Comparison of ENCODE assay signal across 8 mouse cellular contexts in genomic region chr5:34186961-34187391, GRCm38 (mm10). TPM values are rescaled to one million over a fixed set of nuclear protein-coding genes. Genes with fewer than 3 reads are reported as not detected.
DNase-seq lines count a peak whose midpoint lies in the region; ATAC-seq and TF ChIP-seq lines count a peak whose summit lies in the region.

No protein-coding gene starts in this region.

- peak; percentile 9 for ATAC-seq in intestine, embryonic 14.5 days (replicated peaks; ENCODE audit: low FRiP score, low TSS enrichment, low read depth)
- peak; percentile 13; the same call in 1 of the 2 replicates for ATAC-seq in liver, embryonic 14.5 days (ENCODE audit: insufficient read depth)
- peak; percentile 41 for ATAC-seq in neural tube, embryonic 12.5 days (ENCODE audit: low FRiP score, low read depth)

- 0 out of 2 replicates have a peak, but pooled peaks cover 13% of the 10 kb centered on the region for H3K36me3 ChIP-seq in intestine, embryonic 14.5 days (ENCODE audit: control insufficient read depth, insufficient read depth, low read length)
- H3K36me3 ChIP-seq in liver, embryonic 14.5 days (replicated peaks; ENCODE audit: control insufficient read depth, insufficient read depth, low read depth) = no peaks in the 10 kb centered on the region
- H3K36me3 ChIP-seq in neural tube, embryonic 12.5 days = peaks cover 11% of the 10 kb centered on the region

- peak; percentile 98 for DNase-seq in heart, adult 11 months
- DNase-seq in heart, adult 8-10 months (ENCODE audit: low spot score) = no peak
- peak; percentile 66 to 67 for DNase-seq in cerebellum, postnatal 14 days
- peak; percentile 69 for DNase-seq in gastrocnemius, postnatal 10 days
- DNase-seq in intestine, embryonic 14.5 days (ENCODE audit: low spot score) = peak; percentile 69
- DNase-seq in liver, embryonic 14.5 days (ENCODE audit: low read depth in 3 of 3, low spot score in 3 of 3) = peak in 2 of 3 experiments; percentile 17 to 19
- peak; percentile 41 for DNase-seq in thymus, postnatal 0 days (ENCODE audit: low spot score)

- no peaks in the 10 kb centered on the region for H3K9me3 ChIP-seq in intestine, embryonic 14.5 days (ENCODE audit: control insufficient read depth, low read length)
- H3K9me3 ChIP-seq in liver, embryonic 14.5 days (ENCODE audit: control insufficient read depth, low read length) = no peaks in the 10 kb centered on the region
- H3K9me3 ChIP-seq in neural tube, embryonic 12.5 days = no peaks in the 10 kb centered on the region

- no peak for TF ChIP-seq CTCF in liver, embryonic 14.5 days (IDR thresholded peaks at IDR 0.05; ENCODE audit: low read depth)

- no peak for TF ChIP-seq EP300 in liver, embryonic 14.5 days (IDR thresholded peaks at IDR 0.05; ENCODE audit: low read depth)

- peak overlapping the region; percentile 85 for H3K27ac ChIP-seq in intestine, embryonic 14.5 days (ENCODE audit: low read depth)
- no peak overlapping the region; the same call in 1 of the 2 replicates for H3K27ac ChIP-seq in liver, embryonic 14.5 days
- peak overlapping the region; percentile 82 for H3K27ac ChIP-seq in neural tube, embryonic 12.5 days

- H3K4me1 ChIP-seq in intestine, embryonic 14.5 days (replicated peaks; ENCODE audit: control insufficient read depth, insufficient read depth, low read length) = peaks cover 10% of the 10 kb centered on the region
- peaks cover 7 to 12% of the 10 kb centered on the region in 2 experiments for H3K4me1 ChIP-seq in liver, embryonic 14.5 days (replicated peaks; ENCODE audit: control insufficient read depth in 2 of 2, insufficient read depth in 2 of 2, low read length in 1 of 2)
- peaks cover 35% of the 10 kb centered on the region for H3K4me1 ChIP-seq in neural tube, embryonic 12.5 days

- no peaks in the 10 kb centered on the region for H3K27me3 ChIP-seq in intestine, embryonic 14.5 days (replicated peaks; ENCODE audit: control insufficient read depth, insufficient read depth, low read length)
- H3K27me3 ChIP-seq in liver, embryonic 14.5 days (ENCODE audit: control insufficient read depth, insufficient read depth, low read length) = no peaks in the 10 kb centered on the region
- no peaks in the 10 kb centered on the region for H3K27me3 ChIP-seq in neural tube, embryonic 12.5 days (replicated peaks)

- H3K9ac ChIP-seq in intestine, embryonic 14.5 days (ENCODE audit: low read length) = peak overlapping the region; percentile 73
- H3K9ac ChIP-seq in liver, embryonic 14.5 days (replicated peaks) = peak overlapping the region; percentile 66
- peak overlapping the region; percentile 82 for H3K9ac ChIP-seq in neural tube, embryonic 12.5 days

- H3K4me2 ChIP-seq in intestine, embryonic 14.5 days (ENCODE audit: low read length) = peak overlapping the region; percentile 70
- peak overlapping the region; percentile 99 for H3K4me2 ChIP-seq in liver, embryonic 14.5 days (ENCODE audit: low read depth)
- peak overlapping the region; percentile 87 for H3K4me2 ChIP-seq in neural tube, embryonic 12.5 days (replicated peaks)

- WGBS in intestine, embryonic 14.5 days = 0% methylated on average over 38 of the region's 46 CpGs
- WGBS in liver, embryonic 14.5 days (ENCODE audit: insufficient replicate concordance) = under 1% methylated on average over 41 of the region's 46 CpGs
- WGBS in neural tube, embryonic 12.5 days = under 1% methylated on average over 45 of the region's 46 CpGs

- peak overlapping the region; percentile 91 for H3K4me3 ChIP-seq in intestine, embryonic 14.5 days (ENCODE audit: low read depth, low read length)
- peak overlapping the region; percentile 76 to 83 for H3K4me3 ChIP-seq in liver, embryonic 14.5 days (ENCODE audit: insufficient read depth in 1 of 2, low read depth in 2 of 2, low read length in 2 of 2)
- peak overlapping the region; percentile 94 for H3K4me3 ChIP-seq in neural tube, embryonic 12.5 days

RNA-seq across cellular contexts. Expression of gene Mxd4, which starts 0.5 kb away (rescaled TPM):
- 10 to 100 TPM; 51.9 to 65.0 (median 59.6) TPM for total RNA-seq in heart, adult 8-10 months (2022)
- 10 to 100 TPM; 57.0 to 58.8 TPM for total RNA-seq in gastrocnemius, postnatal 10 days (2021)
- 26.2 and 29.1 TPM in 2 replicates for polyA plus RNA-seq in intestine, embryonic 14.5 days (2014; fragmentation: Nextera tagmentation; extraction: Ambion mirVana)
- 5.9 and 6.6 TPM in 2 replicates for polyA plus RNA-seq in liver, embryonic 14.5 days (2012; rRNA removed)
- 4.0 and 4.7 TPM in 2 replicates for polyA plus RNA-seq in liver, embryonic 14.5 days (2014; fragmentation: Nextera tagmentation; extraction: Ambion mirVana)
- polyA plus RNA-seq in neural tube, embryonic 12.5 days (2016; fragmentation: Nextera tagmentation; extraction: Ambion mirVana) = 29.2 and 35.6 TPM in 2 replicates
- polyA plus RNA-seq in thymus, postnatal 0 days (2015; fragmentation: Nextera tagmentation; extraction: Ambion mirVana) = 45.3 and 50.3 TPM in 2 replicates

RNA-seq across cellular contexts. Expression of gene Haus3, which starts 17.6 kb away (rescaled TPM):
- total RNA-seq in heart, adult 8-10 months (2022) = 1 to 10 TPM; 2.9 to 5.4 (median 3.2) TPM
- total RNA-seq in gastrocnemius, postnatal 10 days (2021) = 1 to 10 TPM; 5.0 to 5.8 TPM
- 30.4 and 33.3 TPM in 2 replicates for polyA plus RNA-seq in intestine, embryonic 14.5 days (2014; fragmentation: Nextera tagmentation; extraction: Ambion mirVana)
- polyA plus RNA-seq in liver, embryonic 14.5 days (2012; rRNA removed) = 3.9 and 9.3 TPM in 2 replicates
- 21.7 and 21.8 TPM in 2 replicates for polyA plus RNA-seq in liver, embryonic 14.5 days (2014; fragmentation: Nextera tagmentation; extraction: Ambion mirVana)
- 28.7 and 31.6 TPM in 2 replicates for polyA plus RNA-seq in neural tube, embryonic 12.5 days (2016; fragmentation: Nextera tagmentation; extraction: Ambion mirVana)
- 67.1 and 68.3 TPM in 2 replicates for polyA plus RNA-seq in thymus, postnatal 0 days (2015; fragmentation: Nextera tagmentation; extraction: Ambion mirVana)

RNA-seq across cellular contexts. Expression of gene Poln, which starts 17.7 kb away (rescaled TPM):
- 10 to 100 TPM in 2 of 4 experiments, 1 to 10 TPM in 2; 8.6 to 13.7 (median 9.6) TPM for total RNA-seq in heart, adult 8-10 months (2022)
- total RNA-seq in gastrocnemius, postnatal 10 days (2021) = 1 to 10 TPM; 1.2 to 1.8 TPM
- polyA plus RNA-seq in intestine, embryonic 14.5 days (2014; fragmentation: Nextera tagmentation; extraction: Ambion mirVana) = 0.60 and 0.75 TPM in 2 replicates
- polyA plus RNA-seq in liver, embryonic 14.5 days (2012; rRNA removed) = 0.24 and 0.32 TPM in 2 replicates
- 0.42 and 0.57 TPM in 2 replicates for polyA plus RNA-seq in liver, embryonic 14.5 days (2014; fragmentation: Nextera tagmentation; extraction: Ambion mirVana)
- 0.31 and 0.61 TPM in 2 replicates for polyA plus RNA-seq in neural tube, embryonic 12.5 days (2016; fragmentation: Nextera tagmentation; extraction: Ambion mirVana)
- 0.58 and 0.96 TPM in 2 replicates for polyA plus RNA-seq in thymus, postnatal 0 days (2015; fragmentation: Nextera tagmentation; extraction: Ambion mirVana)
